Mouse (Mus musculus) hindbrain, embryonic 11.5 days (tissue): Measurements from ENCODE around the gene Mrpl57. TPM values are rescaled to one million over a fixed set of nuclear protein-coding genes. Genes with fewer than 3 reads are reported as not detected.
"Not testable (repeated sequence)": the region's sequence is repeated elsewhere in the genome, so short reads cannot be mapped to it uniquely, and the experiment has no call there.

Experiments
- ATAC-seq: fragments of 200-750 bp; cut with Nextera tagmentation; 2 replicates; pipeline ENCODE4 v1.8.0; 2017; ENCODE audit warnings: mild to moderate bottlenecking, moderate TSS enrichment, moderate library complexity; ENCODE audit not compliant: low FRiP score
- DNase-seq: peaks from one replicate; pipeline ENCODE4 v3.0.0-alpha.2; 2015; ENCODE audit warnings: low spot score
- H3K27ac ChIP-seq: fragments of 300-500 bp; sonication (generic); 2 replicates; pipeline ENCODE4 v1.5.1; 2014; ENCODE audit warnings: mild to moderate bottlenecking, low read depth, low read length
- H3K27me3 ChIP-seq: fragments of 300-500 bp; sonication (generic); 2 replicates; pipeline ENCODE4 v1.6.1; 2014; ENCODE audit warnings: mild to moderate bottlenecking, low read length, moderate library complexity, mixed read lengths; ENCODE audit not compliant: control insufficient read depth, insufficient read depth
- H3K36me3 ChIP-seq: fragments of 300-500 bp; sonication (generic); 2 replicates; pipeline ENCODE4 v1.6.1; 2014; ENCODE audit warnings: mild to moderate bottlenecking, low read length, moderate library complexity, mixed read lengths; ENCODE audit not compliant: control insufficient read depth, insufficient read depth
- H3K4me1 ChIP-seq: fragments of 300-500 bp; sonication (generic); replicated peaks from 2 replicates; pipeline ENCODE4 v1.6.1; 2014; ENCODE audit warnings: low read length, mixed read lengths; ENCODE audit not compliant: control insufficient read depth, insufficient read depth
- H3K4me2 ChIP-seq: fragments of 300-500 bp; sonication (generic); replicated peaks from 2 replicates; pipeline ENCODE4 v1.6.1; 2014; ENCODE audit warnings: mild to moderate bottlenecking, low read depth, low read length
- H3K4me3 ChIP-seq: fragments of 300-500 bp; sonication (generic); 2 replicates; pipeline ENCODE4 v1.5.1; 2014; ENCODE audit warnings: low read depth, low read length
- H3K9ac ChIP-seq: fragments of 300-500 bp; sonication (generic); 2 replicates; pipeline ENCODE4 v1.6.1; 2014; ENCODE audit warnings: low read depth, low read length
- H3K9me3 ChIP-seq: fragments of 300-500 bp; sonication (generic); 2 replicates; pipeline ENCODE4 v1.6.1; 2016; ENCODE audit warnings: low read length; ENCODE audit not compliant: control insufficient read depth
- WGBS: fragments of 180-500 bp; shearing (Covaris S2); extraction: QIAGEN DNeasy Blood & Tissue Kit; methylation state at CpG from one replicate; pipeline ENCODE4 v1.1.7; 2014; 5-methylcytosine and 5-hydroxymethylcytosine counted together
- polyA plus RNA-seq: library from polyadenylated mRNA; unstranded; fragments of >200 nt; fragmentation: Nextera tagmentation; extraction: Ambion mirVana; gene quantifications from 2 replicates; pipeline ENCODE4 v1.2.1, GENCODE M21; 2014

Gene Mrpl57
- polyA plus RNA-seq, 1 experiment from 2014 or later: 131 TPM

- H3K9me3 ChIP-seq: no peaks in the 10 kb centered on the region
- no peak for ATAC-seq
- H3K36me3 ChIP-seq: no peaks in the 10 kb centered on the region
- H3K27ac ChIP-seq: no peak overlapping the region
- no peak for DNase-seq
- no peak overlapping the region for H3K4me3 ChIP-seq
- 92% methylated on average over 2 of the region's 2 CpGs for WGBS
- H3K9ac ChIP-seq: no peak overlapping the region
- H3K4me2 ChIP-seq: no peak overlapping the region
- H3K4me1 ChIP-seq: no peaks in the 10 kb centered on the region
- no peaks in the 10 kb centered on the region for H3K27me3 ChIP-seq
Measured at GRCm38 (mm10) chr14:57848646-57849045, 22.6 kb downstream of the Mrpl57 start.

- Histone ChIP-seq H3K4me1 (no peaks in the 10 kb centered on the region), H3K4me3 (no peak overlapping the region), H3K36me3 (no peaks in the 10 kb centered on the region), H3K27ac (no peak overlapping the region), H3K9me3 (no peaks in the 10 kb centered on the region), H3K27me3 (no peaks in the 10 kb centered on the region), H3K9ac (no peak overlapping the region), H3K4me2 (no peak overlapping the region)
- ATAC-seq: no peak
- 88% methylated on average over 3 of the region's 3 CpGs for WGBS
- DNase-seq: no peak
Measured at GRCm38 (mm10) chr14:57850330-57850729, 24.3 kb downstream of the Mrpl57 start.

- Histone ChIP-seq H3K36me3 (no peaks in the 10 kb centered on the region), H3K27ac (no peak overlapping the region), H3K27me3 (no peaks in the 10 kb centered on the region), H3K9me3 (no peaks in the 10 kb centered on the region), H3K4me2 (no peak overlapping the region), H3K9ac (no peak overlapping the region), H3K4me3 (no peak overlapping the region), H3K4me1 (no peaks in the 10 kb centered on the region)
- DNase-seq: no peak
- no peak for ATAC-seq
- 85% methylated on average over 2 of the region's 2 CpGs for WGBS
Measured at GRCm38 (mm10) chr14:57852961-57853360, 26.9 kb downstream of the Mrpl57 start.

GRCm38 (mm10) chr14:57856037-57856436 is 30.0 kb downstream of the Mrpl57 start:
- H3K27ac ChIP-seq, DNase-seq, ATAC-seq, H3K9ac ChIP-seq, H3K9me3 ChIP-seq, H3K27me3 ChIP-seq, H3K36me3 ChIP-seq, H3K4me3 ChIP-seq, H3K4me1 ChIP-seq, H3K4me2 ChIP-seq: not testable (repeated sequence)

GRCm38 (mm10) chr14:57858601-57859000 is 32.6 kb downstream of the Mrpl57 start:
- Histone ChIP-seq H3K27me3 (no peaks in the 10 kb centered on the region), H3K4me3 (no peak overlapping the region), H3K9me3 (no peaks in the 10 kb centered on the region), H3K36me3 (no peaks in the 10 kb centered on the region), H3K9ac (no peak overlapping the region), H3K4me2 (no peak overlapping the region), H3K4me1 (no peaks in the 10 kb centered on the region), H3K27ac (no peak overlapping the region)
- WGBS: 89% methylated on average over 2 of the region's 2 CpGs
- DNase-seq (no peak), ATAC-seq (no peak)

- DNase-seq (no peak), ATAC-seq (no peak)
- H3K27me3 ChIP-seq: no peaks in the 10 kb centered on the region
- H3K9ac ChIP-seq: no peak overlapping the region
- H3K9me3 ChIP-seq: no peaks in the 10 kb centered on the region
- no peak overlapping the region for H3K27ac ChIP-seq
- no peak overlapping the region for H3K4me3 ChIP-seq
- no peaks in the 10 kb centered on the region for H3K4me1 ChIP-seq
- H3K36me3 ChIP-seq: no peaks in the 10 kb centered on the region
- no peak overlapping the region for H3K4me2 ChIP-seq
Measured at GRCm38 (mm10) chr14:57859520-57859919, 33.5 kb downstream of the Mrpl57 start.

GRCm38 (mm10) chr14:57861987-57862412 is 36.0 kb downstream of the Mrpl57 start:
- Histone ChIP-seq H3K9ac (no peak overlapping the region), H3K9me3 (no peaks in the 10 kb centered on the region), H3K36me3 (no peaks in the 10 kb centered on the region), H3K4me3 (no peak overlapping the region), H3K4me1 (no peaks in the 10 kb centered on the region), H3K4me2 (no peak overlapping the region), H3K27me3 (no peaks in the 10 kb centered on the region), H3K27ac (no peak overlapping the region)
- no peak for DNase-seq
- WGBS: 91% methylated on average over 4 of the region's 4 CpGs
- no peak for ATAC-seq

GRCm38 (mm10) chr14:57863129-57863528 is 37.1 kb downstream of the Mrpl57 start:
- WGBS: 87% methylated on average over 2 of the region's 2 CpGs
- DNase-seq (no peak), ATAC-seq (no peak)

GRCm38 (mm10) chr14:57865256-57865655 is 39.2 kb downstream of the Mrpl57 start:
- ATAC-seq: no peak
- Histone ChIP-seq H3K4me3 (no peak overlapping the region), H3K27me3 (no peaks in the 10 kb centered on the region), H3K27ac (no peak overlapping the region), H3K4me1 (no peaks in the 10 kb centered on the region), H3K36me3 (no peaks in the 10 kb centered on the region), H3K9me3 (no peaks in the 10 kb centered on the region), H3K9ac (no peak overlapping the region), H3K4me2 (no peak overlapping the region)
- 91% methylated on average over 3 of the region's 3 CpGs for WGBS
- no peak for DNase-seq

More at GRCm38 (mm10) chr14:57863129-57863528, 37.1 kb downstream of the Mrpl57 start:
- H3K4me2 ChIP-seq: no peak overlapping the region
- no peaks in the 10 kb centered on the region for H3K27me3 ChIP-seq
- H3K4me3 ChIP-seq: no peak overlapping the region
- no peaks in the 10 kb centered on the region for H3K36me3 ChIP-seq
- H3K9ac ChIP-seq: no peak overlapping the region
- no peaks in the 10 kb centered on the region for H3K9me3 ChIP-seq
- no peaks in the 10 kb centered on the region for H3K4me1 ChIP-seq
- H3K27ac ChIP-seq: no peak overlapping the region
